Mouse (Mus musculus): ENCODE data around the gene Htra2. TPM values are rescaled to one million over a fixed set of nuclear protein-coding genes. Genes with fewer than 3 reads are reported as not detected.
A peak's percentile ranks its signal among the peaks of the same experiment; 100 is the strongest.

The Htra2 gene
- total RNA-seq (2022), result 10 to 100 TPM; 50.0 to 60.6 (median 51.8) TPM

DNA sequence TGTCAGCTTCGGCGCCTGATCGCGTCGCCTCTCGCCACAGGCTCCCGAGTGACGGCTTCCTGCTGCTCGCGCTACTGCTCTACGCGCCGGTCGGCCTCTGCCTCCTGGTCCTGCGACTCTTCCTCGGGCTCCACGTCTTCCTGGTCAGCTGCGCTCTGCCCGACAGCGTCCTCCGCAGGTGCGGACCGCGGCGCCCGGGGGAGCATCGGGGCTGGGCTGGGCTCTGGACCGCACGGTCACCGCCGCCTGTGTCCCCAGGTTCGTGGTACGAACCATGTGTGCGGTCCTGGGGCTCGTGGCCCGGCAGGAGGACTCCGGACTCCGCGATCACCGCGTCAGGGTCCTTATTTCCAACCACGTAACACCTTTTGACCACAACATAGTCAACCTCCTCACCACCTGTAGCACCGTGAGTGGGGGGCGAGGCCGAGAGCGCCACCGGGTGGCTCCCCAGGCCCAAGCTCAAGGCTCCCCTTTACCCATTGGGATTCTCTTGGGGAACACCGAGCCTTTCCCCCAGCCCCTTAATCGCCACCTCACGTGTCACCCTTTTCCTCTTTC, at the start of gene Htra2:
Htra2 (minus strand) TSS at position 403 of the 561 bp plus-strand sequence.
- no peak for DNase-seq (ENCODE audit: low spot score in 2 of 2)

DNA sequence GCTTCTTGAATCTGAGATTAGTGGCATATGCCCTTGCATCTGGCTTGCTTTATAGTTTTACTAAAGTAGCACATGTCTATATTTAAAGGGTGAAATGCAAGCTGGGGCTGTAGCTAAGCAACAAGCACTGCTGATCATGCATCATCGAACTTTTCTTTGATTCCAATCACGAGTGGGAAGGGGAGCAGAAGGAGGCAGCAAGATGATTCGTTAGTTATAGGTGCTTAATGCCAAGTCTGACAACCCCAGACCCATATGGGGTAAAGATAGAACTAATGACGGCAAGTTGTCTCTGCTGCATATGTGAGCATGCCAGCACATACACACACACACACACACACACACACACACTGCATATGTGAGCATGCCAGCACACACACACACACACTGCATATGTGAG, 49.1 kb upstream of the Htra2 start:
- peak; percentile 44 to 65 for DNase-seq (ENCODE audit: low spot score in 2 of 2)

DNA sequence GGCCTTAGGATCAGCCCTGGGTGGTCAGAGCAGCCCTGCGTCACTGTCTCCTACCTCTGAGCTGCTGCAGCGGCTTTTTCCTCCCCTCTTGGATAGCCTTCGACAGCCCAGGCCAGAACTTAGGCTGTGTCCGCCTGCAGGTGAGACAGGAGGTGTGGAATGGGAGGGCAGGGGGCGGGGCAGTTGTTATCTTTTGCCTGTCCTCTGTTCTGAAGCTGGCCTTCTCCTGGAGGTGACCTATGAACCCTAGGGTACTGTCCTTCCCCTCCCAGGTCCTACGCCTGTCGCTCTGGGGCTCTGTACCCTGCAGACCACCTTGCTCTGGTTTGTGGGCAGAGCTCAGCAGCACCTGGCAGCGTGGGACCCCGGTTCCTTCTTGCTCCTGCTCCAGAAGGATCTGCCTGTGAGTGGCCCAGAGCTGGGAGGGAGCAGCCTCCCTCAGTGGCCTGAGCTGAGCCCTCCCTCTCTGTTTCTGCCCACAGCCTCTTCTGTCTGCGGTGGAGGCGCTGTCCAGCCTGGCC, 48.1 kb upstream of the Htra2 start:
- no peak for DNase-seq (ENCODE audit: low spot score in 2 of 2)

DNA sequence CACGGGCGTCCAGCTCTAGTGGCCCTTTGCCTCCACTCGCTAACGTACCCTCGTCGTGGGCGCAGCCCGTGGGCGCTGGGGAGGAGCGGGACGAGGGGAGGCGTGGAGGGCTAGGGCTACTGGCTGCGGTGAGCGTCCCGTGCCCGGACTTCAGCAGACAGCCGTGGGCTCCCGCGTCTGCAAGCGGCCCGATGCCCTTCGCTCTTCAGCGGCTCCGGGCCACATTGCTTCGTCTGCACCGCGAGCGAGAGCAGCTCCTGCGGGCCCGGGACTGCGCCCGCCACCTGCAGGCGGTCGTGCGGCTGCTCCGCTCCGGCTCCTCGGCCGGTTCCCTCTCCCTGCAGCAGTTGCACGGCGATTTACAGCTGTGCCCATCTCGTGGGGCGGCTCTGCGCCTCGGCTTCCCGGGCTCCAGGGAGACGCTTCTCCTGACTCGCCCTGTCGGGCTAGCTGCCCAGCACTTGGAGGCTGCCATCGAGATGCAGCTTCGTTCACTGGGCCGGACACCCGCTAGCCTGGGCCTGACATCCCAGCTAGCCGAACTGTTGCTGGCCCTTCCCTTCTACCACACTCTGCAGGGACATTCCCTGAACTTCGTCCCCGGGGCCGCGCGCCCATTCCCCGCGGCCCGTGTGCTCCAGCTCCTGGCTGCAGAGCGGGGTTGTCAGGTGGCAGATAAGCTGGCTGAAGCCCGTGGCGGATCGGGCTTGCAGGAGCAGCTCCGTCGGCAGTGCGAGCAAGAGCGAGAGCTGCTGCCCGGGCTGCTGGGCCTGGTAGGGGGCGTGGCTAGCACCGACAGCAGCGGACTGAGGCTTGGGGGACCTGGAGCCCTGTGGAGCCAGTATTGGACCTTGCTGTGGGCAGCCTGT, 46.8 kb upstream of the Htra2 start:
- peak in 1 of 2 experiments; percentile 59 for DNase-seq (ENCODE audit: low spot score in 2 of 2)

DNA sequence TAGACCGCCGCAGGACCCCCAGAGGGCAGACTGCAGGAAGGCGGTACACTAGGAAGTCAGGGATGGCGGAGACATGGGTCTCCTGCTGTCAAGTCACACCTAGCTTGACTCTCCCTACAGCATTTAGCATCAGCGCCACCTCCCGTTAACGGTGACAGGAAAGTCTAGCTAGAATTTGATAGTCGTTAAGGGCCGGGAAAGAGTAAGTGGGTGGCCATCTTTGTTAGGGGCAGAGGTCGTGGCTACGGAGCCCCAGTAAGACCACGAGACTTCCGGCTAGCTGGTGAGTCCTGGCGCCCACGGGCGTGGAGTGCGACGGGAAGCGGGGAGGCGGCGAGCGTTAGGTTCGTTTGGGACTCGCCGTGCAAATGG, 46.2 kb upstream of the Htra2 start, which contains the start of the genes Ccdc142 and Gm42688:
Ccdc142 (plus strand) TSS at position 286 of the 372 bp plus-strand sequence.
Gm42688 (plus strand) TSS at position 302 of the 372 bp plus-strand sequence.
- DNase-seq (ENCODE audit: low spot score in 2 of 2), result peak; percentile 92

DNA sequence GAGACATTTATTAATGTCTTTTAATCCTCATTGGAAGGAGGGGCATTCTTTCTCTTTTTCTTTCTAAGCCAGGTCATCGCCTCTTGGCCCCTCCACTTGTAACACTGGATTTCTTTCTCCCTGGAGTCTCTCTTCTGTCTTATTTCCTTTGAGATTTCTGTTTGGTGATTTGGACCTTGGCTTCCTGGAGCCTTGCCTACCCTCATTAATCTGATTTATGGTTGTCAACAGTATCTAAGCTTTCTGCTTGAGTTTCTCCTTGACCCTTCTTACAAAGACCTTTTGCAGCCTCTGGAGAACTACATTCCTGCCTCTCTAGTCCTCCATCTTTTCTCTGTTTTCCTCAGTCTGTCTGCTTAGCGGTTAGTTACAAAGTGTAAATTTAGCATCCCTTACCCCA, 43.3 kb upstream of the Htra2 start:
- DNase-seq (ENCODE audit: low spot score in 2 of 2), result no peak

DNA sequence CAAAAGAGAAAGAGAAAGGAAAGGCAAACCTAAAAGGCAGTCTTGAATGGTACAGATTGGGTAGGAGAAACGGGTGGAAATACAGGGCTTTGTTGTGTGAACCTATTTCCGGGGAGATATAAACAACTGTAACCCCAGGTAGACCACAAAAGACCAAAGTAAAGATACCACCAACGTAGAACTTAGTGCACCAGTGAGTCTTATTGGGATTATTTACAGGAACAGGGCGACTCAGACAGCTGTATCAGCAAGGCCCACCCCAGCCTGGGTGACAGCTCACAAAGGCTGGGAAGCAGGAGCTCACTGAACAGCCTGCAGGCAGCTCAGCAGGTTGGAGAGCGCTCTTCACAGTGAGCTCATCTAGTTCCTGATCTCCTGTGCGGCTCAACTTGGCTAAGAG, 40.9 kb upstream of the Htra2 start:
- DNase-seq (ENCODE audit: low spot score in 2 of 2), result no peak

DNA sequence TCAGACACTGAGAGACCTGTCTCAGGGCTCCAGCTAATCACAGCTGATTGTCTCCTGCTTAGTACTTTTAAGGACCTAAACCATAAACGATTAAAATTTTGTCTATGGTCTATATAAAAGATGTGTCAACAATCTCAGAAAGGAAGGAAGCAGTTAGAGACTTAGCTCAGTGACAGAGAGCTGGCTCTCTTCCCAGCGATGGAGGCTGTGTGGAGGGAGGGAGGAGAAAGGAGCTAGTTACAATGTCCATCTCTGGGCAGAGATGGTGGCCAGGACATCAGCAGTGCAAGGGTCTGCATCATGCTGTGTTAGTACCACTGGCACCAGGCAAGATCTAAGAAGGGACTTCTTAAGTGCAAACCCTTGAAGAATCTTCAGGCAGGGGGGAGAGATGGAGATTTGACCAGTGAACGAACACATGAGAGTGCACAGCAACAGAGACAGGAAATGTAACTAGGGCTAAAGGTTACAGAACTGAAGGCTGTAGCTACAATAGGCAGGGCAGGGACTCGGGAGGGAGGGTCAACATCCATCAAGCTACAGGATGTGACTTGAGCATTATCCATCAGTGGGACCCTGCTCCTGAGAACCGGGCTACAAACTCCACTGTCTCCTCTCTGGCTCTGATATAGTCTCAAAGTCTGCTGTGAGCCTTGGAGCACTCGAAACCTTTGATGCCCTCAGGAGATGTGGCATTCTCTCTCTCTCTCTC, 37.5 kb upstream of the Htra2 start:
- DNase-seq (ENCODE audit: low spot score in 2 of 2), result no peak

DNA sequence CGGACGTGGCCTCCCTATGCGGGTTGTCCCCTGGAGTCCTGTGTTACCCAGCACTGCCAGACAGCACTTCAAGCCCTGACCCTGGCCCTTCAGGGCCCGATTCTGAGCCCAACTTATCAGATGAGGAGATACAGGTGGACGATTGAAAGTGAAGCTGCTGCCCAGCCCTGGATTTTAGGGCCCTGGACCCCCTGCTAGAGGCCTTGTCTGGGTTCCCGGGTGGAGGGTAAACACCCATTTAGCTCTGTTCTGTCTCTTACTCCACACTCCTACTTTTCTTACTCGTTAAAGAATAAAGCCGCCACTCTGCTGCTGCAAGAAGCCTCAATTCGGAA, 32.8 kb upstream of the Htra2 start:
- no peak for DNase-seq (ENCODE audit: low spot score in 2 of 2)

DNA sequence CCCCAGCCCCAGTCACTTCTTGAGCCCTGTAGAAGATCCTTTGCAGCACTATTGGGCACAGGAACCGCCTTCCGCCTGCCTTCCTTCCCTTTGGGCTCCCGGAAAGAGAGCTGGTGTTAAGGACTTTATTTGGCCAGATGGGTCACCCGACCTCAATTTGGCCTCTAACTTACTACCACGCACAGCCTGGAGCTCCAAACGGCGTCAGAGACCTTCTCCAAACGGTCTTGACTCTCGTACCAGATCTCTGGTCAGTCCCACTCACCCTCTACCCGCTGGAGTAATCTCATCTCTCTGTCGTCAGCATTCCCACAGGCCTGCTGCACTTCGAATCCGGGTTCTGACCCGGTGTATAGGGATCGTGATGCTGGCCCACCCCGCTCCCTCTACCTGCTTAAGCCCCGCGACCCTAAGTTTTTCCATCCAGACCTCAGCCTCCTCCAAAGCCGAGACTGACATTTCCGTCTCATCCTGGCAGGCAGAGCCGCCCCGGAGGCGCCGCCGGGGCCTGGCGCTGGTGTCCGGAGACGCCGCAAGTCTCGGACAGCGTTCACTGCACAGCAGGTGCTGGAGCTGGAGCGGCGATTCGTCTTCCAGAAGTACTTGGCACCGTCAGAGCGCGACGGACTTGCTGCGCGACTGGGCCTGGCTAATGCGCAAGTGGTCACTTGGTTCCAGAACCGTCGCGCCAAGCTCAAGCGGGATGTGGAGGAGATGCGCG, 32.3 kb upstream of the Htra2 start:
- DNase-seq (ENCODE audit: low spot score in 2 of 2), result no peak

DNA sequence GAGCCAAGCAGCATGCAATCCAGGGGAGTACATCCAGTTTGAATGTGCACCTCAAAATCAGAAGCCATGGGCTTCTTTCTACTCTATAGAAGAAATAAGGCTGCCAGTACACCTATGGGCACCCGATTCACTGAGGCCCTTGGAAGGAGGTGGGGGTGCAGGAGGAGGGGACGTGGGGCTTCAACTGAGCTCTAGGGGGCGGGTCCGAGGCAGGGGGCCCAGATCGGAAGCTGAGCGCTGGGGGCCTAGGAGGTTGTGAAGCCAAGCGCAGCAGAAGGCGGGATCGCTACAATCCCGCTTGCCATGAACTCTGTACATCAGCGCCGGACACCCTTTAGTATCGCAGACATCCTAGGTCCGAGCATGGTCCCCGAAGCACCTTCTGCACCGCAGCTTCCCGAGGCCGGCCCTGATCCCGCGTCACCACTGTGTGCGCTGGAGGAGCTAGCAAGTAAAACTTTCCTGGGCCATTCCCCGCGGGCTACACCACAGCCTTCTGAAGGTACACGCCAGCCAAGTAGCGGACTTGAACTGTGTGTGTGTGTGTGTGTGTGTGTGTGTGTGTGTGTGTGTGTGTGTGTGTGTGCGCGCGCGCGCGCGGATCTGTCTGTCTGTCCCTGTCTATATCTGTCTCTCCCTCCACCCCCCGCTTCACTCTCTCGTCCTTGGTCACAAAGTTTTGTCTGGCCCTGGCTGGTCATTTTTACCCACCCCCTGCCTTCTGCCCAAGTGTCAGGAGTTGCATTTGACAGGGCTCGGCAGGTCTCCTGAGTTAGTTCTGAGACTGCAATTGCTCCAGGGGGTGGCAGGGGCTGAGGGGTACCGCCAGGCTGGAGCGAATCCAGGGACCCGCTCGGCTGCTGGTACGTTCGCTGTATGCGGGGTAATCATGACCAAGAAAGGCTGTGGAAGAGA, 31.3 kb upstream of the Htra2 start, which contains the start of gene Lbx2:
Lbx2 (plus strand) TSS at position 247 of the 915 bp plus-strand sequence.
- DNase-seq (ENCODE audit: low spot score in 2 of 2), result no peak

DNA sequence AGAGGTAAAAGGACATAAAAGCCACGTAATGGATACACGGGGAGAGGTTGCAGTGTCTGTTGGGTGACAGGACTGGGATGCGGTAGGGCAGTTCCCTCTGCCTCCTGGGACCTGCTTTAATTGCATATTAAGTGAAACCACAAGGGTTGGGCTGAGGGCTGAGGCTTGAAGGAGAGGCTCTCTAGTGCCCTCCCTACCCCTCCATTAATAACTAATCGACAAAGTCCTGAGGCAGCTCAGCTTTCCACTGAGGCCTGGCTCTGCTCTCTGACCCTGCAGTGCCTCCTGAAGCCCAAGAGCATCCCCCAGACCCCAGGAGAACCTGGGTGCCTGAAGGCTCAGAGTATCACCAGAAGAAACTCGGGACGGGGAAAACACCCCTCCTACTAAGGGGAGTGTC, 29.4 kb upstream of the Htra2 start:
- no peak for DNase-seq (ENCODE audit: low spot score in 2 of 2)

DNA sequence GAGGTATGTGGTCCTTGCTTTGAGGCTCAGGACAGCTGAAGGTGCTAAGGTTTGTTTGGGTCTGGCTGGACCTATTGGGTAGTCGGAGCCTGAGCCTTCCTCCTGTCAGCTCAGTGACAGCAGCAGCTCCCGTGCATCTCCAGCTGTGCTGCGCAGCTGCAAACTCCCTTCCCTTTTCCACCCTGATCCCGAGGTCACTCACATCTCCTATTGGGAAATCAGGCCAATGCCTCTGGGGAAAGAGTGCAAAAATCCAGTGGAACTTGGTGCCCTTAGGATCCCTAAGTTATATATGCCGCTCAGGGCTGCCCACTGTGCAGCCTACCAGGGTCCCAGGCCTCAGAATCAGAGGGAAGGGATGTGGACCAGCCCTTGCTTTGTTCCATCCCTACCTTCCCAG, 28.4 kb upstream of the Htra2 start:
- DNase-seq (ENCODE audit: low spot score in 2 of 2), result no peak

DNA sequence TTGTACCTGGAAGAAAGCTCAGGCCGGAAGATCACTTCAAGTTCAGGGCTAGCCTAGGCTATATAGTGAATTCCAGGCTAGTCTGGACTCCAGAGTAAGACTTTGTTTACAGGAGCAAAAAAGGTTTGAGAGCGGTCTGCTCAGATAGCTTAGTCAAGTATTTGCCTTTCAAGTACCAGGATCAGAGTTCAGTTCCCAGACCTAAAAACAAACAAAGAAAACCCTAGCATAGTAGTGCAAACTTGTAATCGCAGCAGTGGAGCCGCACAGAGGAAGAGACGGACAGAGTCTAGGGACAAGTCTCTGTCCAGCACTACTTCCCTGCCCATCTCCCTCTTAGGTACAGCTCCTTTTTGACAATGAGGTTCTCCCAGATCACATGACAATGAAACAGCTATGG, 25.1 kb upstream of the Htra2 start:
- no peak for DNase-seq (ENCODE audit: low spot score in 2 of 2)

DNA sequence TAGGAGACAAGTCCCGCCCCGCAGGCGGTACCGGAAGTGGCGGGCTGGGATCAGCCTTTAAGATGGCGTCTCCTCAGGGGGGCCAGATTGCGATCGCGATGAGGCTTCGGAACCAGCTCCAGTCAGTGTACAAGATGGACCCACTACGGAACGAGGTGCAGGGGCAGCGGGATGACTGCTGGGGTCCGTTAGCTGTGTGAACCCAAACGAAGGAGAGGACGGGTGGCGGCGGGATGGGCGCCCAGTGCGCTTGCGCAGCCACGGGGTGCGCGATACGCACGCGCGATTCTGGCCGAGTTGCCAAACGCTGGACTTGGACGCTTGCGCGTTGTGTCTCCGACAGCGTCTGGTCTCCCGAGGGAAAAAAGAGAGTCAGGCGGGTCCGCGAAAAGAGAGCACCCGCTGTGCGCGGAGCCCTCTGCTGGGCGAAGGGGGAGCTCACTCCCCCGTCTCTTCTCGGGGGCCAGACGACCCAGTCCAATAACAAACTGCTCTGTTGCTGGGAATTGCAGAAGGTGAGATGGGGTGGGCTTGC, 23.3 kb upstream of the Htra2 start:
- DNase-seq (ENCODE audit: low spot score in 2 of 2), result peak; percentile 97 to 100

DNA sequence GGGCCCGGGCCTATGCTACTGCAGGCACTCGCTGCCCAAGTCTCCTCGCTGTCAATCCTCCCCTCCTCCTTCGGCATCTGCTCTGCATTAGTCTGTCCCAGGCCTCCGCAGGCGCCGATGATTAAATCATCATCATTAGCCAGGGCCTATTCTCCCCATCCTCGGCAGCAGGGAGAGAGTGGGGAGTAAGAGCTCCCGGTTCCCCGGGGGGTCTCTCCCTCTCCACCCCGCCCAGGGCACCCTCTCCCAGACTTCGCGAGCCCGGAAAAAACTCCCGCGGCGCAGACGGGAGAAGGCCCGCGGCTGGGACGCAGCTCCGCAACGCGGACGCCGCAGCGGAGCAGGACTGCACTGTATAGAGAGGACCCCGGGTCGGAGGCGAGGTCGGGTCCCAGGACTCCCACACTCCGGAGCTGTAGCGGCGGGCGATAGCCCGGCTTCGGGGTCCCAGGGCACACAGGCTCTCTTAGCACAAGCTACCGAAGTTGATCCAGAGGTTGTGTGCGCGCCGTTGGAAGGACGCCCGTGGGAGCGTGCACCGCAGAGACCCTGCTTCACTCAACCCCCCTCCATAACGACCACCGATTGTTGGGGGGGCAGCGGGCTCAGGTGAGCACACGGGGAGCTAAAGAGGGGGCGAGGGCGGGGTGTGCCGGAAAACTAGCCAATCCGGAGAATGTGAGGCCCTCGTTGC, 22.7 kb upstream of the Htra2 start, which contains the start of gene Pcgf1:
Pcgf1 (plus strand) TSS at position 240 of the 694 bp plus-strand sequence.
- peak; percentile 54 to 57 for DNase-seq (ENCODE audit: low spot score in 2 of 2)

DNA sequence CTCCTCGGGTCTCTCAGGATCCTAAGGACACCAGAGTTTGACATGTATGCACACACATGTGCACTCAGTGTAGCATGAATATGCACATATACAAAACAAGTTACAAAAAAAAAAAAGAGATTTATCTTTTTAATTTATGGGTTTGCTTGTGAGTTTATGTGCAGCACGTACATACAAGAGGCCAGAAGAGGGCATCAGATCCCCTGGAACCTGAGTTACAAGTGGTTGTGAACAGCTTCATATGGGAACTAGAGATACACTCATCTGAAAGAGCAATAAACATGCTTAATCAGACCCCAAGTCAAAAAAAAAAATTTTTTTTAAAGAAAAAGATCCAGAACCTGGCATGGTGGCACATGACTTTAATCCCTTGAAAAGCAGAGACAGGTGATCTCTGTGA, 19.9 kb upstream of the Htra2 start:
- no peak for DNase-seq (ENCODE audit: low spot score in 2 of 2)

DNA sequence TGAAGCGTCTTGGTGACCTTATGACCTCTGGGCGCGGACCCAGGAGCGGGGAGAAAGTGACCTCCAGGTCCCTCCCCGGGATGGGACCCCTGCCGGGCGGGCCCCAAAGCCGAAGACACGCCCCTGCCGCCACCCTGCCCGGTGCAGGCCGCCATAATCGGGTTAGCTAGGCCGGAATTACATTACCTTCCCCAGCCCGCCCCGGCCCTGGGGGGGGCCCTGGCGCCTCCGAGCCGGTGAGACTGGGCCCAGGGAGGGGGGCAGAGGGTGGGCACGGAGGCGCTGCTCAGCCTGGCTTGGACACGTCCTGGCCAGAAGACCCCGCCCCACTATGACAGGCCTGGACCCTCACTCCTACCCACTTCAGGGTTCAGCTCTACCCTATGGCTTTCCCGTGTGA, 16.1 kb upstream of the Htra2 start:
- DNase-seq (ENCODE audit: low spot score in 2 of 2), result no peak

Measured in layer of hippocampus, adult 8-10 months (tissue).